Mouse (Mus musculus) heart, adult 2 months (tissue): ENCODE measurements at regions not wholly inside any gene's neighbourhood (a gene's known extent, or its start where the extent isn't known, plus 50 kb on each side); places are given as distances from the start of the nearest gene placed in this dataset.

Experiments used
- DNase-seq, 2 experiments: peaks; one replicate each; pipeline ENCODE4 v3.0.0; 2021
- H3K27ac ChIP-seq: fragments of 200-600 bp; 2 replicates; pipeline ENCODE4 v1.8.1; 2022
- H3K27me3 ChIP-seq: fragments of 200-500 bp; 2 replicates; pipeline ENCODE4 v1.6.1; 2012; ENCODE audit warnings: mild to moderate bottlenecking, low read length, inconsistent platforms, mixed read lengths; ENCODE audit not compliant: control insufficient read depth, insufficient read depth
- H3K36me3 ChIP-seq: fragments of 200-500 bp; 2 replicates; pipeline ENCODE4 v1.6.1; 2012; ENCODE audit warnings: low read length, inconsistent platforms; ENCODE audit not compliant: control insufficient read depth, insufficient read depth
- H3K4me1 ChIP-seq: fragments of 200-500 bp; 2 replicates; pipeline ENCODE4 v1.6.1; 2011; ENCODE audit warnings: low read length; ENCODE audit not compliant: control insufficient read depth, insufficient read depth
- H3K4me3 ChIP-seq: fragments of 200-600 bp; 2 replicates; pipeline ENCODE4 v1.8.1; 2022
- H3K79me2 ChIP-seq: fragments of 200-500 bp; replicated peaks from 2 replicates; pipeline ENCODE4 v1.6.1; 2012; ENCODE audit warnings: mild to moderate bottlenecking, inconsistent platforms, low read length, moderate library complexity, mixed read lengths; ENCODE audit not compliant: control insufficient read depth, insufficient read depth
- H3K9ac ChIP-seq: fragments of 200-500 bp; 2 replicates; pipeline ENCODE4 v1.6.1; 2012; ENCODE audit warnings: low read depth, mild to moderate bottlenecking, control low read depth, inconsistent platforms, low read length, mixed read lengths
- CTCF ChIP-seq: fragments of 200-600 bp; IDR thresholded peaks from 2 replicates; pipeline ENCODE4 v1.8.1; 2022; ENCODE audit warnings: antibody characterized with exemption, mild to moderate bottlenecking, moderate library complexity
- EP300 ChIP-seq: fragments of 200-500 bp; IDR thresholded peaks from 2 replicates; pipeline ENCODE4 v1.6.1; 2011; ENCODE audit warnings: low read depth, low read length, control low read depth; ENCODE audit not compliant: insufficient read depth
- POLR2A ChIP-seq: fragments of 200-500 bp; IDR thresholded peaks from 2 replicates; pipeline ENCODE4 v1.6.1; 2011; ENCODE audit warnings: mild to moderate bottlenecking, low read depth, low read length, control low read depth; ENCODE audit not compliant: insufficient read depth
- WGBS: fragments of 180-500 bp; shearing (Covaris S2); methylation state at CpG from one replicate; pipeline ENCODE4 v1.1.7; 2018; 5-methylcytosine and 5-hydroxymethylcytosine counted together
- intact Hi-C: fragments of 180-260 bp; cut with DNase I; formaldehyde crosslinking; loops from one replicate; pipeline ENCODE4 v1.15.1; 2025

GRCm38 (mm10) chr5:142341026-142341432, 60.3 kb upstream of the Foxk1 start:
- Histone ChIP-seq H3K36me3 (no peaks in the 10 kb centered on the region), H3K4me1 (no peaks in the 10 kb centered on the region), H3K27ac (no peak overlapping the region), H3K79me2 (no peaks in the 10 kb centered on the region), H3K27me3 (no peaks in the 10 kb centered on the region), H3K9ac (no peak overlapping the region), H3K4me3 (no peak overlapping the region)
- intact Hi-C loops: no loop called here
- WGBS: 55% methylated on average over 3 of the region's 3 CpGs
- TF ChIP-seq EP300: no peak
- DNase-seq: no peak

- no peaks in the 10 kb centered on the region for H3K36me3 ChIP-seq
- WGBS: 65% methylated on average over 1 of the region's 1 CpGs
These were observed 54.8 kb upstream of the Foxk1 start for GRCm38 (mm10) chr5:142346454-142346853.

GRCm38 (mm10) chr5:142350574-142350973, 50.7 kb upstream of the Foxk1 start:
- intact Hi-C loops: no loop called here
- TF ChIP-seq CTCF (peak; percentile 40), EP300 (no peak), POLR2A (no peak)
- Histone ChIP-seq H3K36me3 (no peaks in the 10 kb centered on the region), H3K27ac (no peak overlapping the region), H3K4me1 (no peaks in the 10 kb centered on the region), H3K9ac (no peak overlapping the region), H3K4me3 (no peak overlapping the region), H3K27me3 (no peaks in the 10 kb centered on the region), H3K79me2 (no peaks in the 10 kb centered on the region)
- DNase-seq: no peak
- WGBS: 42% methylated on average over 5 of the region's 5 CpGs

More at GRCm38 (mm10) chr5:142346454-142346853, 54.8 kb upstream of the Foxk1 start:
- Histone ChIP-seq H3K27ac (no peak overlapping the region), H3K27me3 (no peaks in the 10 kb centered on the region), H3K9ac (no peak overlapping the region), H3K4me3 (no peak overlapping the region), H3K4me1 (no peaks in the 10 kb centered on the region), H3K79me2 (no peaks in the 10 kb centered on the region)
- no peak for DNase-seq
- intact Hi-C loops: no loop called here
- no peak for TF ChIP-seq EP300
- no peak for TF ChIP-seq POLR2A
- TF ChIP-seq CTCF: no peak
